Mouse (Mus musculus): ENCODE measurements around the gene Filip1l.

GRCm38 (mm10) chr16:57525476-57525875 lies 172.6 kb downstream of the Filip1l start:
- no peak for TF ChIP-seq CTCF (IDR thresholded peaks at IDR 0.05; ENCODE audit: control insufficient read depth, insufficient read depth, low read length)
- TF ChIP-seq POLR2A (IDR thresholded peaks at IDR 0.05; ENCODE audit: borderline replicate concordance, control insufficient read depth, low read depth, low read length) = no peak
